Mouse (Mus musculus): ENCODE results near the gene Ttbk2. TPM values are rescaled to one million over a fixed set of nuclear protein-coding genes. Genes with fewer than 3 reads are reported as not detected.

Gene Ttbk2
- total RNA-seq, 2 experiments from 2014 or later, result 55.3 to 59.8 TPM

DNA sequence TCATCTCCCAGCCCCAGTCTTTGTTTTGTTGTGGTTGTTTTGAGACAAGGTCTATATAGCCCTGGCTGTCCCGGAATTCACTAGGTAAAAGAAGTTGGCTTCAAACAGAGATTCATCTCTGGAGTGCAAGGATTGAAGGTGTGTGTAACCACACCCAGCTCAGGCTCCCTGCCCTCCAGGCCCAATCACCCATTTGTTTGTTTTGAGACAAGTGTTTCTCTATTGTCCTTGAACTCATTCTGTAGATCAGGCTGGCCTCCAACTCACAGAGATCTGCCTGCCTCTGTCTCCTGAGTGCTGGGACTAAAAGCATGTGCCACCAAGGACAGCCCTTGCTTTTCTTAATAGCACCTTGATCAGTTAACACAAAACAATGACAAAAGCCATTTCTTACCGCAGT lies 102.4 kb downstream of the Ttbk2 start:
- DNase-seq (ENCODE audit: low spot score in 2 of 2), result no peak

DNA sequence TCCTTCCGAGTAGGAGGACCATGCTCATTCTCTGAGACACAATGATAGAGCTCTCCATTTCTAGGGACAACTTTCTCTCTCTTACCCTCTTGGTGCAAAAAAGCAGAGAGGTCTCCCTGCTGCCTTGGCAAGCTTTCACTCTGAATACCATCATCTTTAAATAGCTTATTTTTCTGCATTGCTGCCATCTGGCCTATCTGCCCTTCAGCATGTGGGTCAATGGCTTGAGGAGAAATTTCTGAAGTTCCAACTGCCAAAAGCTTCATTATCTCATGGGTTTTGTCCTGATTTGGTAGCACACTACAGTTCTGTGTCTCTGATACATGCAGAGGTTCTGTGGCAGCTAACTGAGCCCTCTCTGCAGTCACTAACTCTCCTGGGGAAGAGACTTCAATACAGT lies 104.9 kb downstream of the Ttbk2 start:
- DNase-seq (ENCODE audit: low spot score in 2 of 2), result no peak

DNA sequence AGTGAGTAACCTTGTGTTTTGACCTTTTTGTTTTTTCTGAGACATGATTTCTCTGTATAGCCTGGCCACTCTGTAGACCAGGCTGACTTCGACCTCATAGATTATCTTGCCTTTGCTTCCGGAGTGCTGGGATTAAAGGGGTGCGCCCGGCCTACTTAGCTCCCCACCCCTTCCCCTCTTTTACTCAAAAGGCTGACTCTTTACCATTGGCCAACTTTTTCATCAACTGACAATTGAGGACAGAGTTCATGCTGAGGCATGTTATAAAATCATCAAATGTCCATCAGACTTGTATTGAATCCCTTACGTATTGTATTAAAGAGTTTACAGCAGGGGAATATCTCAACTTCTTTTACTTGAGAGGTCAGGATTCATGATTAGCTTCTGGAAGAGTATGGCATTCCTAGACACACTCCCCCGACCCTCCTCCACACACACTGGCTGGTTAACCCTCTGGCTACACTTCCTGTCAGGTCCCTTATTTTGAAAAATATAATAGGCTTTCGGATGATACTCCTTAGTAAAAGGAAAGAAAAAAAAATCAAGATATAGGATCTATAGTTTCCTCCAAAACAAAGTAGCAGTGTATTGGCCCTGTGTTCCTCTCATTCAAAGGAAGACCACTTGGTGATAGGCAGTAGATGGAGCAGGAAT lies 118.4 kb downstream of the Ttbk2 start:
- no peak for DNase-seq (ENCODE audit: low spot score in 2 of 2)

DNA sequence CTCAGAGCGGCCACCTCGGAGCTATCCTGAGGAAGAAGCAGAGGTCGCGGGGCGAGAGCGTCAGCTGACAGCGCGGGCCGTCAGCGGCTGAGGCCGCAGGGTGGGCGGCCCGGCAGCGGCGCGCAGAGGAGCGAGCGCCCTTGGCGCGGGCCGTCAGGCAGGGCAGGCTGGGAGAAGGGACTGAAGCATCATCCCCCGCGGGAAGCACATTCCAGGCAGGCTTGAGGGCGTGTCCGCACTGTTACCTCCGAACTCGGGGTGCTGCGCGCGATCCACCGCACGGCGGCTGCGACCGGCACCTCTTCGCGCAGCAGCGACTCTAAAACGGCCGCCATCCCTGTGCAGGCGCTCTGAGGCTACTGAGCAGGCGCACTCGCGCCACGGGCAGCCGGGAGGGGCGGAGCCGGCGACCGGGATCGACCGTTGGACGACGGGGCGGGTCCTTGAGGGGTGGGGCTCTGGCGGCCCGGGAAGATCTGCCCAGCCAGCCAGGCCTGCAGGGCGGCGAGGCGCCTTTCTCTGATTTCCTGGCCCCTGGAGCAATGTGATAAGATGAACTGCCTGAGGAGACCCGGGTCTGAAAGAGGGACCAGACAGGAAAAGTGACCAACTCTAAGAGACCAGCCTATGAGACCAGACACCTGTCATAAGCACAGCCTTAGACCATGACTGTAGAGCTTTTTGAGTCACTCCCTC lies 119.1 kb downstream of the Ttbk2 start:
- DNase-seq (ENCODE audit: low spot score in 2 of 2), result peak; percentile 85 to 92

DNA sequence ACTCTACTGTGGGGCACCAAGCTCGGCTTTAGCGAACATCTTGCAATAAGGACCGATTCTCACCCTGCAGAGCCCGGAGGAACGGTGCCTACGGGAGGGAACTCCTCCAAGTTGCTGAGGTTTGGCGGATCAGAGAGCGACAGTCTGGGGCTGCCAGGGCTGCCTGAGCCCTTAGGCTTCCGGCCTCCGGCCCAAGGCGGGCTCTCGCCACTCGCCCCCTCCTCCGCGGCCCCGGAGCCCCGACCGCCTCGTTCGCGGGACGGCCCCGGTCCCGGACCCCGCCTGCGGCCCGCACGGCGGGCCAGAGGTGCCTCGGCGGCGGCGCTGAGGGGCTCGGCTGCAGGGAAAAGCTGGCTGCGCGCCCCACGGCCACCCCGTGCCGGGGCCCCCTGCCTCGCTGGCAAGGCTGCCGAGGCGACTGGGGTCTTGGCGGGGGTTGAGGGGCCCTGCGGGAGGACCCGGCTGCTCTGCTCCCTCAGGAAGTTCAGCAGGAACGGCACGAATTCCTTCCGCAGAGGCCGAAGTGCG lies 119.7 kb downstream of the Ttbk2 start:
- peak in 1 of 2 experiments; percentile 21 for DNase-seq (ENCODE audit: low spot score in 2 of 2)

DNA sequence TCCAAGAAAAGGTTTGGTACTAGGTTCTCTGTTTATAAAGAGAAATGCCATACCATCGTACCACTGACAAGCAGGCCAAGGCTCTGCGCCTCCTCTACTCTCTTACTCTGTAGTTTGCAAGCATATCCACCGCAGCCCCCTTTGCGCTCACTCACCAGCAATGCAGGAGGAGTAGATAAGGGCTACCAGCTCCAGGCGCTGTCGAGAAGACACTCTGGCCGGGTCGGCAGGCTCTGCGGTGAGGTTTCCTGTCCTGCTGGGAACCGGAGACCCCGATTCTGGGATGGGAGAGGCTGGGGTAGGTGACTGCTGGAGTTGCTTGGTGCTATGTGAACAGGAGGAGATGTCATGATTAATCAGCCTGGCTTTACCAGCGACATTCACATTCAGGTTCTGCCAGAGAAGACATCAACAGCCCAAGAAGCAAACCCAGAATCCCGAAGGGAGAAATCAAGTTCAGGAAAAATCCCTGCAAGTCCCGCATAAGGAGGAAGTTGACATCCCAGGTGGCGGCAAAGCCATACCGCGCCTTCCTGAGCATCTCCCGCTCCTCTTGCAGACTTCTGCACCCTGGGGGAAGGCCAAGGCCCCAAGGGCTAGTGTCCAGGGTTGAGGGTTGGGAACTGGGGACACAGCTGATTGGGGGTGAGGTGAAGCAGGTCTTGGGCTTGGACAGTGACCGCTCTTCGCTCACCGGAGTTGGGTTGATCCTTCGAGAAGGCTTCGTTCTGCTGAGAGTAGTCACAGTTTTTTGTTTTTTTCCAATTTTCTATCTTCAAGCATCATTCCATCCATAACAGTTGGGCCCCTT lies 120.4 kb downstream of the Ttbk2 start:
- DNase-seq (ENCODE audit: low spot score in 2 of 2), result peak in 1 of 2 experiments; percentile 8

DNA sequence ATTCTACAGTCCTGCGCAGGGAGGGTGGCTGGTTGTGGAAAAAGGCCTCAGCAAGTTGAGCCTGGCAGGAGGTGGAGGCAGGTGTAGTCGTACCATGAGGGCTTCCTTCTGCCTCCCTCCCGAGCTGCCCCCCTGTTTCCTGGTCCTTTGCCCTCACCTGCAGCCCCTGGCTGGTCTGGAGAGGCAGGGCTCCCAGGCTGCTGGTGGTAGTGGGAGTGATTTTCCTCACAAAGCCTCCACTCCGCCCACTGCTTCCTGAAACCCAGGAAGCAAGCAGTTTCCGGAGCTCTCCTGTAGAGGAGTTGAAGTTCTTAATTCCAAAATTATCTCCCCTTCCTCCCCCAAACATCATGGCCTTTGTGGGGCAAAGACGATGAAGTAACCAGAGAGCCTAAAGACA lies 126.2 kb downstream of the Ttbk2 start:
- DNase-seq (ENCODE audit: low spot score in 2 of 2), result no peak

DNA sequence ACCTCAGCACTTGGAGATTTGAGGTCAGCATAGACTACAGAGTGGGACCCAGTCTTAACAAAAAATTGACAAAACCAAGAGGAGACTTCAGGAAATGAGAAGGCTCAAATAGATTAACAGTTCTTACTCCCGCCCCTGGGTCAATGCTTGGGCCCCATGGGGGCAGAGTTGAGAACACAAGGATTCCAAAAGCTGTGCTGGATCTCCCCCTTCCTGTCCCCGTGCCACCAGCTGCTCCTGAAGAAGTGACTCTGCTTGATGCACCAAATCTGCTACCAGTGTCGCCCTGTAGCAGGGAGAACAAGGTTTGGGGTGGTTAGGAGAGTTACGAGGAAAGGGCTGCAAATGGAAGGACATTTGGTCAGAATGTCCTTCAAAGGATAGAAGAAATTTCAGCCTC lies 126.8 kb downstream of the Ttbk2 start:
- no peak for DNase-seq (ENCODE audit: low spot score in 2 of 2)

DNA sequence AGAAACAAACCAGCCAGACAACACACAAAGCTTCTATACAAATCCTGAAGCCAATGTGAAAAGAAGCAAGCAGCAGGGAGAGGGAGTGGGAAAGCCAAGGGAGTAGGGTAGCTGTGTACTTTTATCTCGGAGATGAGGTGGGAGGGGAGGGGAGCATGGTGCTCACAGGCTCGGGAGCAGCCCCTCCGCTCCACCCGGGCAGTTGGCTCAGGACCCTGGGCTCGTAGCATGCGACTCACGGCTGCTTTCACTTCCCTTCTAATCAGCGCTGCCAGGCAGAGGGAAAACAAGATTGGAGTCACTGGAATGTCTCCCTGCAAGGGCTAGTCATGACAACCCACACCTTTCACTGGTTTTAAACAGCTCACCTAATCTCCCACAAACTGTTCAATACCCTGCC lies 127.9 kb downstream of the Ttbk2 start:
- no peak for DNase-seq (ENCODE audit: low spot score in 2 of 2)

DNA sequence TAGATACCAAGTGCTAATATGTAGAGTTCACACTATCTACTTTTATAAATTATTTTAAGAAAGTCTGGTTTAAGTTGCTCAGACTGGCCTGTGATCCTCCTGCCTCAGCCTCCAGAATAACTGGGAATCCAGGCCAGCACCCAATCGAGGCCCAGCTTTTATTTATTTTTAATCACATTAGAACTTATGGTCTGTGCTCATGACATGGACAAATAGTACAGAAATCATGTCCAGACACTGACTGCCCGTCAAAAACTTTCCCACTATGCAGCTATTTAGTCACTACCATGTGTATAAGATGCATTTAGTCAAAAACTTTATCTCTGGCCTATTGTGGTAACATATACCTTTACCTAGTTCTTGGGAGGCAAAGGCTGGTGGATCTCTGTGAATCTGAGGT lies 128.5 kb downstream of the Ttbk2 start:
- DNase-seq (ENCODE audit: low spot score in 2 of 2), result no peak

DNA sequence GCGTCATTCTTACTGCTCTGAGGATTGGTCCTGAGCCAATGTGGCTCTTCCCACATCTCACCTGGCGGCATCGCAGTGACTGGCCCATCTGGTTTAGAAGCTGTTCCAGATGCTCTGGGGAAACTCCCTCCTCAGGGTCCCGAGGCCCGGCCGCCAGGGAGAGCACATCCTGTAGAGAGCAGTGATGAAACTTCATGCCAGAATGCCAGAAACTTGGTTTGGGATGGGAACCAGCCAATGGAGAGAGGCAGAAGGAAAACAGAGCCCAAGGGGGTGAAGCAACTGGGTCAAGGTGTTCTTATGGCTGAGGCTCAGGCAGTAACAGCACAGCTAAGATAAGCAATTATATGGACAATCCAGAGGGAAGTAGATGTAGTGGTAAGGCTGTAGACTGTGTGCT lies 129.6 kb downstream of the Ttbk2 start:
- no peak for DNase-seq (ENCODE audit: low spot score in 2 of 2)

DNA sequence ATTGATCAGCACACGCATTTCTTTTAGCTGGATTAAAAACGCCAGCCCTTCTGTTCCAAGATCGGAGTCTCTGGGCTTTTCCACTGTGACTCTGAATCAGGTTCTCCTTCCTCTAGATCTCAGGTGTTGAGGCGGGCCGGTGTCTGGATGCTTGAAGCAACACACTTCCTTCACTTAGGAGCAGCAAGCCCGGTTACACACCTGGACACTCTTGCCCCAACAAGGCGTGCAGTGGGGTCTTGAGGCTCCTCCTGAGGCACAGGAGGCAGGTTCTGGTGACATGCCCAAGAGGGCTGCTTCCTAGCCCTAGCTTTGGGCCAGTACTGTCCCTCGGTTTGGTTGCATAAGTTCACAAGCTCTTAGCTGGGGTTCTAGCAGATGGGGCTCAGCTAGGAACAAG lies 131.9 kb downstream of the Ttbk2 start:
- no peak for DNase-seq (ENCODE audit: low spot score in 2 of 2)

DNA sequence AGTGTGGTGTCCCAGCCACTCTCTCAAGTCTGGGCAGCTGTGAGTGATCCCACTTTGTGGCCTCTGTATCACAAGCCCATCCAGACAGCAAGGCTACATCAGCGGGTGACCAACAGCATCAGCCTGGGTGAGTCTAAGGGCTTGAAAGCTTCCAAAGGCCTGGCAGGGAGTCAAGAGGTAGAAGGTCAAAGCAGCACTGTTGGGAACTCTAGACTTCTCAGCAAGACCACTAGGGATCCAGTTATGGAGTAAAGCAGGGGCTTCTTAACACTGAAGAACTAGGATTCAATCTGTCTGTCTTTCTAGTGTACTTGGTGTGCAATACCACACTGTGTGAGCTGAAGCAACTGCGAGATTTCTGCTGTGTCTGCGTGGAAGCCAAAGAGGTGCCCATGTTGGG lies 137.0 kb downstream of the Ttbk2 start:
- no peak for DNase-seq (ENCODE audit: low spot score in 2 of 2)

DNA sequence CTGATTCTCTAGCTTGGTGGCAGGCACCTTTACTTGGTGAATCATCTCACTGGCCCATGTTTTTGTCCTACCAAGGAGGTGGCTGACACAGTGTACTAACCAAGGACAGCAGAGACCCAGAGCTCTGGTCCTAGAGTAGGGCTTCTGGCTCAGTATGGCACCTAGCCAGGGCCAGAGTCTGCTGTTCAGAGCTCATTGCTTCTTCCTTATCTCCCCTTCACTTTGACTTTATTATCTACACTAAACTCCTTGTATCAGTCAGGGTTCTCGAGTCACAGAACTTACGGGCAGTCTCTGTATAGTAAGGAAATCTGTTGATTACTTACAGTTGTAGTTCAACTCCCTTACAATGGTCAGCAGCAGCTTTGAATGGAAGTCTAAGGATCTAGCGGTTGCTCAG lies 139.5 kb downstream of the Ttbk2 start:
- no peak for DNase-seq (ENCODE audit: low spot score in 2 of 2)

DNA sequence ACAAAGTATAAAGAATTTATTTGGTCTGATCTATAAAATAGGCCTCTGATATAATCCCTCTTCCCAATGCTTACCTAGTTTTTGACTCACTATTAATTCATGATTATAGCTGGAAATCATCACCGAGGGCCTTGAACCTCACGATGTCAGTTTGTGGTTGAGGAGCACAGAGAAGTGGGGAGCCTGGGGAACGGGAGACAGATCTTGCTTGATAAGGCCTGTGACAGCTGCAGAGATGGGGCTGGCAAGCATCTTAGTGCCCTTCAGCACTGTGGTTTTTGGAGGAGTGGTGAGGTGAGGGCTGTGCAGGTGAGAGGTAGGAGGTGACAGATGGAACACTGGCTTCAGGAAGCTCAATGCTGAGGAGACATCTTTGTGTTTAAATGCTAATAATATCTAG lies 140.2 kb downstream of the Ttbk2 start:
- no peak for DNase-seq (ENCODE audit: low spot score in 2 of 2)

DNA sequence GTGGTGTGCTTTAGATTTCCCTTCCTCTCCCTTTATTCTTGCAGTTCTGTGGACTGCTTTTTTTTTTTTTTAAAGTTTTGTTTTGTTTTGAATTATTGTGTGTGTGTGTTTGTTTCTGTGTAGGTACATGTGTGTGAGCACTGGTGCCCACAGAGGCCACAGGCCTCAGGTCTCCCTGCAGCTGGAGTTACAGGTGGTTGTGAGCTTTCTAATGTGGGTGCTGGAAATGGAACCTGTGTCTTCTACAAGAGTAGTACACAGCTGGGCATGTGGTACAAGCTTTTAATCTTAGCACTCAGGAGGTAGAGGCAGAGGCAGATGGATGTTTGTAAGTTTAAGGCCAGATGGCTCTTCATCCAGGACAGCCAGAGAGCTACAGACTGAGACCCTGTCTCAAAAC lies 143.4 kb downstream of the Ttbk2 start:
- DNase-seq (ENCODE audit: low spot score in 2 of 2), result no peak

DNA sequence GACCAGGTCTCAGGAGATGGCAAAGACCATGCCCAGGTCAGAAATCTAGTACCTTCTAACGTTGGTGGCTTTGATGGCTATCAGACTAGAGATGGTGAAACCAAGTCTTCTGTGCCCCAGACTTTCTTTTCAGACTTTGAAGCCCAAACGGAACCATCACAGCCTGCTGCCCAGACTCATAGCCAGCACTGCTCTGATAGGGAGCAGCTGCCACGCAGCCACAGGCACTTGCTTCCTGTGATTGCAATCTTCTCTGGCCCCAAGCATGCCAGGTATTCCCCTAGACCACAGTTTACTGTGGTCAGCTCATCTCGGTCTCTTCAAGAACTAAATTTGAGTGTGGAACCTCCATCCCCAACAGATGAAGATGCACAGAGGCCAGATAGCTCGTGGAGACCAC lies 147.7 kb downstream of the Ttbk2 start:
- no peak for DNase-seq (ENCODE audit: low spot score in 2 of 2)

DNA sequence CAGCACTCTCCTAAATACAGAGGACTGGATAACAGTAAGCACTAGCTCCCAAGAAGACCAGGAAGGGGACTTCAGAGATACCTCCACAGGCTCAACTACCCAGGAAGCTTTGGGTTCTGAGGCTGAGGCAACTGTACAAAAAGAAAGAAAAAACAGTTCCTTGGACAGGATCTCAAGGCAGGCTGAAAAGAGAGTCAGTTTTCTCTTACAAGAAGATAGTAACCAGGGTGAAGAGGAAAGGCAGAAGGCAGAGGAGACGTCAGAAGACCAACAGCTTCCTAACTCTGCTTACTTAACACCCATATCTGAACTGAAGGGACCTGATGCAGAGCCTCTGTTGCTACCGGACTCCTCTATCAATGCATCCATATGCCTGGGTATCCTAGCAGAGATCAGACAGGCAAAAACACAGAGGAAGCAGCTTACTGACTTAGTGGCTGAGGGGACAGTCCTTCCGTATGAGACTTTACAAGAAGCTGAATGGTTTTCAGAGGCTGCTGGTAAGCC lies 150.0 kb downstream of the Ttbk2 start:
- no peak for DNase-seq (ENCODE audit: low spot score in 2 of 2)

DNA sequence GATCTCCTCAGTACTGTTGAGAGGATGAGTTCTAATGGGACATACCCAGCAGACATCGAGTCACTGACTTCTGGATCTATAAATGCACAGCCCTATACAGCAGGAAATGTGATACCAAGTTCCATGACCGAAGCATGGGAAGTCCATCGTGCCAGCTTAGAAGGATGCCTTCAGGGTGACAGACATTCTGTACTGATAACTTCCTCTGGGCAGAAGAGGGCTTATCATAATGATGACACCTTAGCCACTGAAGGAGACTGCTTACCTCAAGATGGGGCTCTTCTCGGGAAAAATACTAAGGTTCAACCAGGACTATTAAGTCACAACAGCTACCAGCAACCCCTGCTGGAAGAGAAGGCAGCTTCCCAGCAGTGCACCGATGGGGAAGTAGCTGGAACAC lies 152.6 kb downstream of the Ttbk2 start:
- no peak for DNase-seq (ENCODE audit: low spot score in 2 of 2)

All from layer of hippocampus, postnatal 14 days (tissue).